Mouse (Mus musculus) activated CD4-positive, CD25-positive, alpha-beta regulatory T cell, adult 9 weeks (primary cell): ENCODE measurements around the gene Dnajc12. TPM values are rescaled to one million over a fixed set of nuclear protein-coding genes. Genes with fewer than 3 reads are reported as not detected.

Experiments used
- polyA plus RNA-seq: library from polyadenylated mRNA; unstranded; fragments of 100-300 nt; shearing (Covaris generic); gene quantifications from one replicate; pipeline ENCODE4 v1.2.1, GENCODE M21; 2017

Gene Dnajc12
- polyA plus RNA-seq, result 8.2 TPM

GRCm38 (mm10) chr10:63382372-63383279, at the start of gene Dnajc12:
Gene Dnajc12, plus strand, starts transcription at chr10:63382443.

GRCm38 (mm10) chr10:63381498-63382280, 554 bp upstream of the Dnajc12 start, which contains the start of gene Sirt1:
Gene Sirt1, minus strand, starts transcription at chr10:63381704.

DNA sequence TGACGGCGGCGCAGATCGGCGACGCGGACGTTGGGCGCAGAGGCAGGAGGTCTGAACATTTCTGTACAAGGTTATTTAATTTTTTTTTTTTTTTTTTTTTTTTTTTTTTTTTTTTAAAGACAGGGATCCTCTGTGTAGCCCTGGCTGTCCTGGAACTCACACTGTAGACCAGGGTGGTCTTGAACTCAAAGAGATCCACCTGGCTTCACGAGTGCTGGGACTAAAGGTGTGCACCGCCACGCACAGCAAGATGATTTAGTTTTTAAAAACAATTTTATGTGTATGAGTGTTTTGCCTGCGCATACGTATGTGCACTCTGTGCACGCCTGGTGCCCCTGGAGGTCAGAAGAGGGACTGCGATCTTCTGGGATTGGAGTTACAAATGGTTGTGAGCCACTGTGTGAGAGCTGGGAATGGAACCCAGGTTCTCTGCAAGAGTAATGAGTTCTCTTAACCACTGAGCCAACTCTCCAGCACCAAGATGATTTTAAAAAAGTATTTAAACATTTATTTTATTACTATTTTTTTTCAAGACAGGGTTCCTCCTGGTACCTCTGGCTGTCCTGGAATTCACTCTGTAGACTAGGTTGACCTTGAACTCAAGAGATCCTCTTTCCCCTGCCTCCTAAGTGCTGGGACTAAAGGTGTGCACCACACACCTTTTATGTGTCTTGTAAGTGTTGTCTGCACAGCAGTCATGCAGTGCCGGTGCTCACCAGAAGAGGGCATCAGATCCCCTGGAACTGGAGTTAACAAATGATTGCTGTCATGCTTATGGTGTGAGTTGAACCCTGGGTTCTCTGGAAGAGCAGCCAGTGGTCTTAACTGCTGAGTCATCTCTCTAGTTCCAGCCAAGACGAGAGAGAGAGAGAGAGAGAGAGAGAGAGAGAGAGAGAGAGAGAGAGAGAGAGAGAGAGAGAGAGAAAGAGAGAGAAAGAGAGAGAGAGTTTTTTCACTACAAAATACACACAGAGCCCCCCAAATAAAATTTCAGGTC, 39.8 kb downstream of the Dnajc12 start, which contains the start of gene Gm7075:
TSS of gene Gm7075 (minus strand) at position 51 of the 997 bp plus-strand sequence.

GRCm38 (mm10) chr10:63429785-63430305, 47.6 kb downstream of the Dnajc12 start, which contains the start of gene Ctnna3:
Gene Ctnna3, plus strand, starts transcription at chr10:63430098.

Other genes with a start within 250 kb of the Dnajc12 start
- gene Mypn, start 178.5 kb upstream of the Dnajc12 start, polyA plus RNA-seq, result not detected
- gene Herc4, start 138.6 kb upstream of the Dnajc12 start, polyA plus RNA-seq, result 155 TPM
- gene Sirt1, start 739 bp upstream of the Dnajc12 start, polyA plus RNA-seq, result 3.4 TPM
- not detected for gene Gm7075, start 39.3 kb downstream of the Dnajc12 start, polyA plus RNA-seq
- gene Ctnna3, start 47.7 kb downstream of the Dnajc12 start, polyA plus RNA-seq, result not detected